Mouse (Mus musculus): ENCODE results near the gene Notch1. TPM values are rescaled to one million over a fixed set of nuclear protein-coding genes. Genes with fewer than 3 reads are reported as not detected.

The Notch1 gene
- polyA plus RNA-seq, 1 experiment, result 16.3 TPM

- H3K4me3 ChIP-seq, result no peak overlapping the region
- TF ChIP-seq MYOG (IDR thresholded peaks at IDR 0.05; ENCODE audit: control insufficient read depth in 1 of 3, insufficient read depth in 1 of 3, insufficient read length in 2 of 3, low read depth in 2 of 3), result no peak
- H3ac ChIP-seq (ENCODE audit: control insufficient read depth, insufficient read length), result no peak overlapping the region
- no peaks in the 10 kb centered on the region for H3K27me3 ChIP-seq (ENCODE audit: control insufficient read depth, insufficient read depth, insufficient read length)
- H3K79me2 ChIP-seq (ENCODE audit: control insufficient read depth, insufficient read depth), result no peaks in the 10 kb centered on the region
- H3K4me2 ChIP-seq (ENCODE audit: low read depth), result no peak overlapping the region
- no peaks in the 10 kb centered on the region for H3K36me3 ChIP-seq (ENCODE audit: control insufficient read depth, insufficient read depth)
Measured at GRCm38 (mm10) chr2:26529221-26529805, 12.8 kb upstream of the Notch1 start.

GRCm38 (mm10) chr2:26526443-26527257, 10.2 kb upstream of the Notch1 start:
- H3K27me3 ChIP-seq (ENCODE audit: control insufficient read depth, insufficient read depth, insufficient read length), result no peaks in the 10 kb centered on the region
- no peak overlapping the region for H3ac ChIP-seq (ENCODE audit: control insufficient read depth, insufficient read length)
- no peaks in the 10 kb centered on the region for H3K79me2 ChIP-seq (ENCODE audit: control insufficient read depth, insufficient read depth)
- TF ChIP-seq MYOD1 (IDR thresholded peaks at IDR 0.05; ENCODE audit: control insufficient read depth in 1 of 3, insufficient read length in 2 of 3, low read depth in 2 of 3) (no peak), MAX (IDR thresholded peaks at IDR 0.05; ENCODE audit: low read depth) (no peak), TCF3 (IDR thresholded peaks at IDR 0.05; ENCODE audit: insufficient read length, low read depth) (no peak), REST (IDR thresholded peaks at IDR 0.05; ENCODE audit: insufficient read depth, insufficient read length) (no peak), TCF12 (IDR thresholded peaks at IDR 0.05; ENCODE audit: insufficient read depth, poor library complexity, severe bottlenecking) (no peak), CEBPB (IDR thresholded peaks at IDR 0.05; ENCODE audit: insufficient read depth, poor library complexity, severe bottlenecking) (no peak), E2F4 (IDR thresholded peaks at IDR 0.05; ENCODE audit: insufficient read depth) (no peak), SRF (IDR thresholded peaks at IDR 0.05; ENCODE audit: control insufficient read depth, insufficient read length, low read depth) (no peak), MYOG (IDR thresholded peaks at IDR 0.05; ENCODE audit: control insufficient read depth in 1 of 3, insufficient read depth in 1 of 3, insufficient read length in 2 of 3, low read depth in 2 of 3) (no peak), POLR2A (IDR thresholded peaks at IDR 0.05; ENCODE audit: insufficient read length, low read depth) (no peak), POLR2AphosphoS2 (IDR thresholded peaks at IDR 0.05; ENCODE audit: insufficient read length, low read depth) (no peak), USF1 (IDR thresholded peaks at IDR 0.05; ENCODE audit: low read depth) (no peak)
- no peak overlapping the region for H3K4me3 ChIP-seq
- peak overlapping the region; percentile 44 for H3K4me2 ChIP-seq (ENCODE audit: low read depth)
- H3K36me3 ChIP-seq (ENCODE audit: control insufficient read depth, insufficient read depth), result no peaks in the 10 kb centered on the region

- no peaks in the 10 kb centered on the region for H3K79me2 ChIP-seq (ENCODE audit: control insufficient read depth, insufficient read depth)
- H3K4me3 ChIP-seq, result no peak overlapping the region
- H3K27me3 ChIP-seq (ENCODE audit: control insufficient read depth, insufficient read depth, insufficient read length), result no peaks in the 10 kb centered on the region
- H3K4me2 ChIP-seq (ENCODE audit: low read depth), result peak overlapping the region; percentile 44
- H3ac ChIP-seq (ENCODE audit: control insufficient read depth, insufficient read length), result no peak overlapping the region
- H3K36me3 ChIP-seq (ENCODE audit: control insufficient read depth, insufficient read depth), result no peaks in the 10 kb centered on the region
- TF ChIP-seq CEBPB (IDR thresholded peaks at IDR 0.05; ENCODE audit: insufficient read depth, poor library complexity, severe bottlenecking) (0 out of 2 replicates have a peak, but pooled peaks have one; percentile 6), TCF3 (IDR thresholded peaks at IDR 0.05; ENCODE audit: insufficient read length, low read depth) (no peak), MYOG (IDR thresholded peaks at IDR 0.05; ENCODE audit: control insufficient read depth in 1 of 3, insufficient read depth in 1 of 3, insufficient read length in 2 of 3, low read depth in 2 of 3) (peak in 1 of 3 experiments; percentile 67), MYOD1 (IDR thresholded peaks at IDR 0.05; ENCODE audit: control insufficient read depth in 1 of 3, insufficient read length in 2 of 3, low read depth in 2 of 3) (peak in 2 of 3 experiments; percentile 28 to 57), TCF12 (IDR thresholded peaks at IDR 0.05; ENCODE audit: insufficient read depth, poor library complexity, severe bottlenecking) (no peak), SRF (IDR thresholded peaks at IDR 0.05; ENCODE audit: control insufficient read depth, insufficient read length, low read depth) (no peak)
Measured at GRCm38 (mm10) chr2:26525355-26526018, 9.0 kb upstream of the Notch1 start.

GRCm38 (mm10) chr2:26522327-26522726, 5.9 kb upstream of the Notch1 start:
- Histone ChIP-seq H3K4me2 (ENCODE audit: low read depth) (no peak overlapping the region), H3ac (ENCODE audit: control insufficient read depth, insufficient read length) (no peak overlapping the region), H3K36me3 (ENCODE audit: control insufficient read depth, insufficient read depth) (no peaks in the 10 kb centered on the region), H3K4me3 (no peak overlapping the region), H3K79me2 (ENCODE audit: control insufficient read depth, insufficient read depth) (no peaks in the 10 kb centered on the region), H3K27me3 (ENCODE audit: control insufficient read depth, insufficient read depth, insufficient read length) (no peaks in the 10 kb centered on the region)
- TF ChIP-seq MAX (IDR thresholded peaks at IDR 0.05; ENCODE audit: low read depth) (no peak), SRF (IDR thresholded peaks at IDR 0.05; ENCODE audit: control insufficient read depth, insufficient read length, low read depth) (no peak), TCF12 (IDR thresholded peaks at IDR 0.05; ENCODE audit: insufficient read depth, poor library complexity, severe bottlenecking) (no peak), MYOD1 (IDR thresholded peaks at IDR 0.05; ENCODE audit: control insufficient read depth in 1 of 3, insufficient read length in 2 of 3, low read depth in 2 of 3) (no peak), MYOG (IDR thresholded peaks at IDR 0.05; ENCODE audit: control insufficient read depth in 1 of 3, insufficient read depth in 1 of 3, insufficient read length in 2 of 3, low read depth in 2 of 3) (no peak), POLR2A (IDR thresholded peaks at IDR 0.05; ENCODE audit: insufficient read length, low read depth) (no peak), USF1 (IDR thresholded peaks at IDR 0.05; ENCODE audit: low read depth) (no peak), REST (IDR thresholded peaks at IDR 0.05; ENCODE audit: insufficient read depth, insufficient read length) (no peak), CEBPB (IDR thresholded peaks at IDR 0.05; ENCODE audit: insufficient read depth, poor library complexity, severe bottlenecking) (no peak), POLR2AphosphoS2 (IDR thresholded peaks at IDR 0.05; ENCODE audit: insufficient read length, low read depth) (no peak), TCF3 (IDR thresholded peaks at IDR 0.05; ENCODE audit: insufficient read length, low read depth) (no peak), E2F4 (IDR thresholded peaks at IDR 0.05; ENCODE audit: insufficient read depth) (no peak)
